Mouse (Mus musculus) ES-E14 (cell line): ENCODE results near the gene Fxn.

ENCODE experiments used
- CHD2 ChIP-seq: IDR thresholded peaks from 2 replicates; pipeline ENCODE4 v1.6.1; 2014; ENCODE audit warnings: mild to moderate bottlenecking, low read depth, low read length, inconsistent platforms
- HCFC1 ChIP-seq: IDR thresholded peaks from 2 replicates; pipeline ENCODE4 v1.6.1; 2012; ENCODE audit warnings: low read length, inconsistent platforms, borderline replicate concordance; ENCODE audit not compliant: insufficient read depth
- MAFK ChIP-seq: IDR thresholded peaks from 2 replicates; pipeline ENCODE4 v1.6.1; 2014; ENCODE audit warnings: mild to moderate bottlenecking, low read depth, low read length, inconsistent platforms; ENCODE audit not compliant: insufficient read depth
- ZC3H11A ChIP-seq: IDR thresholded peaks from 2 replicates; pipeline ENCODE4 v1.6.1; 2012; ENCODE audit warnings: low read depth, mild to moderate bottlenecking, inconsistent platforms, low read length, borderline replicate concordance
- ZNF384 ChIP-seq: IDR thresholded peaks from 2 replicates; pipeline ENCODE4 v1.6.1; 2012; ENCODE audit warnings: low read depth, low read length, inconsistent platforms

- TF ChIP-seq MAFK (no peak), ZC3H11A (no peak), HCFC1 (no peak), CHD2 (no peak), ZNF384 (no peak)
Observed at GRCm38 (mm10) chr19:24327921-24328320, 47.5 kb upstream of the Fxn start.
